Mouse (Mus musculus) kidney, postnatal 14 days (tissue): ENCODE measurements around the gene Olfr1087.
"Not testable (repeated sequence)": the region's sequence is repeated elsewhere in the genome, so short reads cannot be mapped to it uniquely, and the experiment has no call there.

Experiments used
- DNase-seq: peaks from one replicate; pipeline ENCODE4 v3.0.0; 2022; ENCODE audit warnings: mixed read lengths

Olfr1087 gene

DNA sequence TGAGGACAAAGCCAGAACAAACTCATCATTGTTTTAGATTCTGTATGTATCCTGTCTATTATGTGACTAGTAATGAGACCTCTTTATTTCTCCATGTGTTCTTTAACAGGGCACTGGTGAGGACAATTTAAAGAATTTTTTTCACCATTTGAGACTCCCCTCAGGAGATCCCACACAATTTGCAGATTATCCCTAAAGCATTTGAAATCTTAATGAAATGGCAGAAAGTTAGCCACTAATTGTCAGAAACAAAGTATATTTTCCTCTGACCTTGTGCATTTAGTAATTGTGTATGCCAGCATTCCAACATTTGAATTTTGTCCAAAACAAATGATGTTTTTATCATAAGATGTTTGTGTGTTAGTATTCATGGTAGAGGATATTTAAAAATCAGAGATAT, at the start of gene Olfr1087:
Olfr1087 (minus strand) TSS at position 101 of the 400 bp plus-strand sequence.
- no peak for DNase-seq

- no peak for DNase-seq
Observed at GRCm38 (mm10) chr2:86733601-86734000, 35.4 kb upstream of the Olfr1087 start, which contains the start of gene Olfr1089. TSS of gene Olfr1089 (minus strand) at chr2:86733701.

DNA sequence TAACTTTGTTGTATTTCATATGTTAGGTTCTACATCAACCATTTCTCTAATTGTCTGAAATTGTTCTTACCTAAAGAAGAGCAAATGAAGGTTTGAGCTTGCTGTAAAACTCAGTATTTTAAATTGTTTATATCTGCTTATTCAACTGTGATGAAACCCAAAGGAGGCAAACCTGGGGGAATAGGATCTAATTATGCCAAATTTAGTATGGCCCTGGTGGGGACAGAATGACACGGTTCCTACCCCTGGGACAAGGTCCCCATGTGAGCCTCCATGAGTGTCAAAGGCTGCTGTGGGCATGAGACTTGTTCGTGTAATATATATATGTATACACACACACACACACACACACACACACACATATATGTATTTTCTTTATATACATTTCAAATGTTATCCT, 18.2 kb downstream of the Olfr1087 start, which contains the start of gene Olfr1086:
Olfr1086 (minus strand) TSS at position 101 of the 400 bp plus-strand sequence.
- no peak for DNase-seq

- DNase-seq, result no peak
Observed at GRCm38 (mm10) chr2:86661919-86662318, 36.3 kb downstream of the Olfr1087 start, which contains the start of gene Olfr1085. TSS of gene Olfr1085 (minus strand) at chr2:86662019.

DNA sequence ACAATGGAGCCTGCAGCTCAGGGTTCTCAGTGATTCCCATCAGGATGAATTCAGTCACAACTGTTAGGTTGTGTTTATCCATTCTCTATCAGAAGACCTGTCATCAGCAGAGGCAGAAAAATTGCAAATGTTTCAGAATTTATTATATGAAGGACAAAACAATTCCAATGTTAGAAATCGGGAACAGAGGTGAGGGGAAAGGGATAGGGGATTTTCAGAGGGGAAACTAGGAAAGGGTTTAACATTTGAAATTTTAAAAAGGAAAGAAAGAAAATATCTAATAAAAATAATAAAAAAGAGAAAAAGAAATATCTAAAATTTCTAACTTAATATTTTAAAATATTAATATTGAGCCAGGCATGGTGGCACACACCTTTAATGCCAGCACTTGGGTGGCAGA, 58.6 kb downstream of the Olfr1087 start, which contains the start of gene Olfr1084:
Olfr1084 (minus strand) TSS at position 101 of the 400 bp plus-strand sequence.
- not testable (repeated sequence) for DNase-seq
